Mouse (Mus musculus) heart, postnatal 0 days (tissue): ENCODE data around the gene Thada.

Experiments used
- CTCF ChIP-seq: IDR thresholded peaks from 2 replicates; pipeline ENCODE4 v1.5.1; 2016; ENCODE audit warnings: antibody characterized with exemption, control low read depth, low read depth
- EP300 ChIP-seq: IDR thresholded peaks from 2 replicates; pipeline ENCODE4 v1.6.1; 2016; ENCODE audit warnings: antibody characterized with exemption, low read depth

DNA sequence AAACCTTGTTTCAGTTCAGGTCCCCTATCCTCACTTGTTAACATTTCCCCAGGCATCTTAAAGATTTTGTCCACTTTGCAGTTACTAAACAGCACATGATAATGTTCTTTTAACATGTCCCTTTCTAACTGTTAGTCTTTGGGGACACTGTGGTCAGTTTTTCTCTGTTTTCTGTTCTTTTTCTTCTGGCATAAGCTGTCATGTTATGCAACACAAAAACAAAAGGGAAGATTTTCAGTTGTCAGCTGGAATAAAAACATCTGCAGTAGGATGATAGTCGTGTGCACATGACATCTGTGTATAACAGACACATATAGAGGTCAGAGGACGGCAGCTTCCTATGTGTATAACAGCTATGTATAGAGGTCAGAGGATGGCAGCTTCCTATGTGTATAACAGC lies 39.9 kb upstream of the Thada start:
- TF ChIP-seq CTCF: no peak
- TF ChIP-seq EP300: no peak
